Mouse (Mus musculus) neural tube, embryonic 14.5 days (tissue): ENCODE measurements around the gene Myo3b. TPM values are rescaled to one million over a fixed set of nuclear protein-coding genes. Genes with fewer than 3 reads are reported as not detected.

Experiments used
- ATAC-seq: fragments of 200-750 bp; cut with Nextera tagmentation; 2 replicates; pipeline ENCODE4 v1.8.0; 2017; ENCODE audit warnings: low read depth, mild to moderate bottlenecking, moderate TSS enrichment, moderate library complexity
- H3K27ac ChIP-seq: fragments of 300-500 bp; sonication (generic); 2 replicates; pipeline ENCODE4 v1.5.1; 2014; ENCODE audit warnings: low read depth, mild to moderate bottlenecking, control low read depth, low read length, moderate library complexity, mixed read lengths
- H3K27me3 ChIP-seq: fragments of 300-500 bp; sonication (generic); 2 replicates; pipeline ENCODE4 v1.6.1; 2014; ENCODE audit warnings: low read length; ENCODE audit not compliant: control insufficient read depth, insufficient read depth
- H3K36me3 ChIP-seq: fragments of 300-500 bp; sonication (generic); 2 replicates; pipeline ENCODE4 v1.6.1; 2014; ENCODE audit warnings: low read length, mixed read lengths; ENCODE audit not compliant: control insufficient read depth, insufficient read depth
- H3K4me1 ChIP-seq: fragments of 300-500 bp; sonication (generic); 2 replicates; pipeline ENCODE4 v1.6.1; 2014; ENCODE audit warnings: low read length; ENCODE audit not compliant: control insufficient read depth, insufficient read depth
- H3K4me2 ChIP-seq: fragments of 300-500 bp; sonication (generic); 2 replicates; pipeline ENCODE4 v1.6.1; 2014; ENCODE audit warnings: mild to moderate bottlenecking, low read depth, low read length, control low read depth
- H3K4me3 ChIP-seq: fragments of 300-500 bp; sonication (generic); 2 replicates; pipeline ENCODE4 v1.5.1; 2014; ENCODE audit warnings: low read depth, low read length, control low read depth, mixed read lengths
- H3K9ac ChIP-seq: fragments of 300-500 bp; sonication (generic); replicated peaks from 2 replicates; pipeline ENCODE4 v1.6.1; 2014; ENCODE audit warnings: low read depth, mild to moderate bottlenecking, control low read depth, low read length, mixed read lengths
- H3K9me3 ChIP-seq: fragments of 300-500 bp; sonication (generic); 2 replicates; pipeline ENCODE4 v1.6.1; 2016; ENCODE audit warnings: low read length; ENCODE audit not compliant: control insufficient read depth
- WGBS: fragments of 180-500 bp; shearing (Covaris S2); extraction: QIAGEN DNeasy Blood & Tissue Kit; methylation state at CpG from one replicate; pipeline ENCODE4 v1.1.7; 2014; 5-methylcytosine and 5-hydroxymethylcytosine counted together
- polyA plus RNA-seq: library from polyadenylated mRNA; unstranded; fragments of >200 nt; fragmentation: Nextera tagmentation; extraction: Ambion mirVana; gene quantifications from 2 replicates; pipeline ENCODE4 v1.2.1, GENCODE M21; 2014

The Myo3b gene
- polyA plus RNA-seq, 1 experiment from 2014 or later: 0.21 TPM

DNA sequence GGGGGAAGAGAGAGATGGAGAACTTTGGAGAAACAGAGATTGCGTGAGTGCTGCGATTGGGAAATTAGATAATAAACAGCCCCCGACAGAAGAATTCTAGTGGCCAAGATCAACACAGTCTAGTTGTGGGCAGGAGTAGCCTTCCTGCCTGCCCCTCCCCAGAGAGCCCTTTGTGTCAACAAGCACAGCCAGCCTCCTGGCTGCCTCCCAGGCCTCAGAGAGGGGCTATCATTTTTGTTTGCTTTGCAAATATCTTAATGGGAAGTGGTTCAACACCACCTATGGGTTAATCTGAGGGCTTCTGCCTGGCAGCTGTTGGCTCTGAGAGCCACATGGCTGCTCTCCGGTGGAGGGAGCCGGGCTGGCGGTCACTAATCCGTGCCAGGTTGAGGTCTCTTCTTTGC, 298.3 kb downstream of the Myo3b start:
- no peaks in the 10 kb centered on the region for H3K27me3 ChIP-seq
- H3K27ac ChIP-seq: no peak overlapping the region
- 0 out of 2 replicates have a peak overlapping the region, but pooled peaks have one; percentile 4 for H3K4me2 ChIP-seq
- H3K4me3 ChIP-seq: no peak overlapping the region
- no peaks in the 10 kb centered on the region for H3K36me3 ChIP-seq
- H3K9me3 ChIP-seq: no peaks in the 10 kb centered on the region
- H3K4me1 ChIP-seq: no peaks in the 10 kb centered on the region
- ATAC-seq: no peak
- 47% methylated on average over 7 of the region's 7 CpGs for WGBS
- H3K9ac ChIP-seq: no peak overlapping the region

DNA sequence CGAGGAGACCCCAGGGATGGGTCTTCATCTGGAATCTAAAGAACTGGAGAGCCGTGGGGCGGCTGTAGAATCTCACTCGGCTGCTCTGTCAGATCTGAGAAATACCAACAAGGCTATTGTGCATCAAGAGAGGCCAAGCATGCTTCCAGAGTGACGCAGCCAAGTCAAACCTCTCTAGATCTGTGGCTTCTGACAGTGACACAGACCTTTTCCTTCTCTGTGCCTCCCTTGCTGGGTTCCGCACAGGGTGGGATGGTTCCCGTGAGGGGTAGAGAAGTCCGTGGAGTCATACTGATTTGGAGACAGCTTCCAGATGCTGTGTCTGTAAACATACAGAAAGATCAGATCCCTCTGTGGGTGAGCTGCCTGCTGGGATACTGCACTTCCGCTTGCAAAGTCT, 298.9 kb downstream of the Myo3b start:
- 73% methylated on average over 9 of the region's 9 CpGs for WGBS
- Histone ChIP-seq H3K4me2 (no peak overlapping the region), H3K36me3 (no peaks in the 10 kb centered on the region)

GRCm38 (mm10) chr2:70339061-70339460, 300.1 kb downstream of the Myo3b start:
- Histone ChIP-seq H3K4me3 (no peak overlapping the region), H3K4me1 (no peaks in the 10 kb centered on the region), H3K27me3 (no peaks in the 10 kb centered on the region), H3K36me3 (no peaks in the 10 kb centered on the region), H3K27ac (no peak overlapping the region), H3K4me2 (no peak overlapping the region), H3K9me3 (no peaks in the 10 kb centered on the region), H3K9ac (no peak overlapping the region)
- no peak for ATAC-seq
- WGBS: 84% methylated on average over 7 of the region's 7 CpGs

More for the DNA sequence above, 298.9 kb downstream of the Myo3b start:
- 0 out of 2 replicates have a peak overlapping the region, but pooled peaks have one; percentile 24 for H3K27ac ChIP-seq
- no peaks in the 10 kb centered on the region for H3K27me3 ChIP-seq
- no peak for ATAC-seq
- no peak overlapping the region for H3K9ac ChIP-seq
- no peak overlapping the region for H3K4me3 ChIP-seq
- no peaks in the 10 kb centered on the region for H3K9me3 ChIP-seq
- H3K4me1 ChIP-seq: no peaks in the 10 kb centered on the region

GRCm38 (mm10) chr2:70339501-70339900, 300.6 kb downstream of the Myo3b start:
- 88% methylated on average over 6 of the region's 6 CpGs for WGBS

DNA sequence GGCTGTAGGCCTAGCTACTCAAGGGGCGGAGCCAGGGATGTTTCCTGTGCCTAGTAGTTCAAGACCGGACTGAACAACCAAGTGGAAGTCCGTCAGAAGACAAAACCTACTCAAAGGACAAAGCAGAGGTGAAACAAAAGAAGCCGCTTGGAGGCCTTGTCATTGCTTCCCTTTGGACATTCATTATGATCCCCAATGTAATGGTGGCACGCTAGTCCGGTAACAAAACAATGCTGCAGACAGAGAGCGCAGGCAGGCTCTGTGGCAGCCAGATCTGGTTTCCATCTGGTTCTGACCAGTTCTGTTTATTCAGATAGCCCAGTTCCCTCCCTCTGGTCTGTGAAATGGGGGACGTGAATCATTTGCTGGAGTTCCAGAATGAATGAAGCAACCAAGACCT, 301.3 kb downstream of the Myo3b start:
- no peak overlapping the region for H3K4me2 ChIP-seq
- no peaks in the 10 kb centered on the region for H3K9me3 ChIP-seq
- H3K27me3 ChIP-seq: no peaks in the 10 kb centered on the region
- no peak overlapping the region for H3K27ac ChIP-seq
- no peak for ATAC-seq
- H3K9ac ChIP-seq: no peak overlapping the region
- H3K4me3 ChIP-seq: no peak overlapping the region
- 86% methylated on average over 8 of the region's 8 CpGs for WGBS
- no peaks in the 10 kb centered on the region for H3K36me3 ChIP-seq
- H3K4me1 ChIP-seq: no peaks in the 10 kb centered on the region

More at GRCm38 (mm10) chr2:70339501-70339900, 300.6 kb downstream of the Myo3b start:
- Histone ChIP-seq H3K27ac (no peak overlapping the region), H3K36me3 (no peaks in the 10 kb centered on the region), H3K4me3 (no peak overlapping the region), H3K4me2 (no peak overlapping the region), H3K4me1 (no peaks in the 10 kb centered on the region), H3K9ac (no peak overlapping the region), H3K9me3 (no peaks in the 10 kb centered on the region), H3K27me3 (no peaks in the 10 kb centered on the region)
- no peak for ATAC-seq

- 76% methylated on average over 8 of the region's 8 CpGs for WGBS
- Histone ChIP-seq H3K4me1 (no peaks in the 10 kb centered on the region), H3K36me3 (no peaks in the 10 kb centered on the region), H3K4me3 (no peak overlapping the region), H3K27ac (no peak overlapping the region), H3K27me3 (no peaks in the 10 kb centered on the region), H3K9me3 (no peaks in the 10 kb centered on the region), H3K4me2 (no peak overlapping the region), H3K9ac (no peak overlapping the region)
- no peak for ATAC-seq
Measured at GRCm38 (mm10) chr2:70345126-70345525, 306.2 kb downstream of the Myo3b start.

GRCm38 (mm10) chr2:70347511-70347910, 308.6 kb downstream of the Myo3b start:
- Histone ChIP-seq H3K4me3 (no peak overlapping the region), H3K27me3 (no peaks in the 10 kb centered on the region), H3K4me1 (no peaks in the 10 kb centered on the region), H3K27ac (no peak overlapping the region), H3K9me3 (no peaks in the 10 kb centered on the region), H3K9ac (no peak overlapping the region), H3K36me3 (no peaks in the 10 kb centered on the region), H3K4me2 (no peak overlapping the region)
- WGBS: 36% methylated on average over 1 of the region's 1 CpGs
- no peak for ATAC-seq

DNA sequence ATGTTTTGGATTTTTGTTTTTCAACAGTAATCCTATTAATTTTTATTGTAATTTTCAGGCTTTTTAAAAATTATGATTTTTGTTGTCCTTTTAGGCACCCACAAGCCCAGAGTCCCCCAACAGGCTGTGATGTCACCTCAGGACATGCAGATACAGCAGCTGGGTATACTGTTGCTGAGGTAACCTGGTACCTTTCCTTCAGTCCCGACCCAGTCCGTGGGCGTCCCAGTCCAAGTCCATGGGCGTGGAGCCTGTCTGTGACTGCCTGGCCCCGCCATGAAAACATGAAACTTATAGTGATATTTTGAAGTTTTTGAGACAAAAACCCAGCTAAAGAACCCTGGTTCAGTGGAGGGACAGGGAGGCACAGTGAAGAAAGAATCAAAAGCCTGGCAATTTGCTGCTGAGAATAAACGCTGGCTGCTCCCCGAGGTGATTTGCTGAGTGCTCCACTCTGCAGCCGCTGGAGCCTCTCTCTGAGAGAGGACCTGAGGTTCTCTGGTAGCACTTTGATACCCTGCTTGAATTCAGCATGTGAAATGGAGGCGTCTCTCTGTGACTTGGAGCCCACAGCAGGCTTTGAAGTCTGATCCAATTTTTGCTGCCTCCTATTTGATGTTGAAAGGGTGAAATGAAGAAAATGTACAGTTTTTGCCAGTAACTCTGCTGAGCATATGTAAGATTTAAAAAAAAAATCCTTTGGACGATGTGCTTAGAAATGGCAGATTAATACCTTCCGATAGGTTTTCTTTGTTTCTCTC, 310.0 kb downstream of the Myo3b start:
- no peak for ATAC-seq
- Histone ChIP-seq H3K36me3 (no peaks in the 10 kb centered on the region), H3K4me3 (no peak overlapping the region), H3K9ac (no peak overlapping the region), H3K9me3 (no peaks in the 10 kb centered on the region), H3K27me3 (no peaks in the 10 kb centered on the region), H3K27ac (no peak overlapping the region), H3K4me2 (no peak overlapping the region), H3K4me1 (no peaks in the 10 kb centered on the region)
- WGBS: 66% methylated on average over 11 of the region's 11 CpGs

GRCm38 (mm10) chr2:70352435-70353165, 313.7 kb downstream of the Myo3b start:
- Histone ChIP-seq H3K9ac (no peak overlapping the region), H3K4me1 (no peaks in the 10 kb centered on the region), H3K27ac (no peak overlapping the region), H3K9me3 (no peaks in the 10 kb centered on the region), H3K27me3 (no peaks in the 10 kb centered on the region), H3K4me2 (no peak overlapping the region), H3K36me3 (no peaks in the 10 kb centered on the region), H3K4me3 (no peak overlapping the region)
- ATAC-seq: no peak
- WGBS: 80% methylated on average over 10 of the region's 10 CpGs
